24 mouse cellular contexts compared by ENCODE assay signal in the genomic region with DNA sequence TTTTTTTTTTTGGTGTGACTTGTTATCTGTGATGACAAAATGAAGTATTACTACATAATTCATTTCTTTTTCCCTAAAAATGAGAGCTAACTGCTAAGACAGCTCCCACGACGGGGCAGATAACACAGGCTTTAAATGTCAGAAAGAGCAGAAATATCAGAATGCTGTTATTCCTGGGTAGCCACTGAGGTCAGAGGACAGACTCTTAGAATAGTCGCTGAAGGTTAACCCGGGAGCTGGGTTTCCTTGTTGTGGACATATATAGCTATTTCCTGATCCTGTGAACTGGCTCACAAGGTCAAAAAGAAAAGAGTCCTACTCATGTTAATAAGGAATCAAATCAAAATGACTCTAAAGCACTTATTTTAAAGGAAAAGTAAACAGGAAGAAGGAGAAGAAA.
DNase-seq lines count a peak whose midpoint lies in the region; ATAC-seq and TF ChIP-seq lines count a peak whose summit lies in the region.
"Had no signal": no experiment of that assay in that cellular context is flagged by ENCODE, and none has a peak within 500 bp of the region (broad histone marks: within the 10 kb centered on the region; RNA-seq: fewer than 3 reads in every experiment).

No protein-coding gene starts in this region.

- no peak overlapping the region for H3K27ac ChIP-seq in kidney, adult 2 months (ENCODE audit: insufficient read depth, low read depth, low read length)
- no peak overlapping the region for H3K27ac ChIP-seq in kidney, postnatal 0 days
- H3K27ac ChIP-seq in lung, embryonic 16.5 days (ENCODE audit: low read length), result 0 out of 2 replicates have a peak overlapping the region, but pooled peaks have one; percentile 29
- H3K27ac ChIP-seq: forebrain, embryonic 10.5 days; forebrain, embryonic 13.5 days; heart, adult 2 months; hindbrain, embryonic 10.5 days; hindbrain, embryonic 13.5 days had no signal

- H3K9ac ChIP-seq in kidney, postnatal 0 days (ENCODE audit: low read depth, low read length), result no peak overlapping the region
- no peak overlapping the region for H3K9ac ChIP-seq in lung, embryonic 16.5 days (ENCODE audit: low read length)
- H3K9ac ChIP-seq: forebrain, embryonic 13.5 days; hindbrain, embryonic 13.5 days had no signal

- ATAC-seq in kidney, postnatal 0 days (replicated peaks; ENCODE audit: low FRiP score, low read depth), result no peak
- ATAC-seq in lung, embryonic 16.5 days (ENCODE audit: low read depth), result no peak
- ATAC-seq: activated CD4-positive, CD25-positive, alpha-beta regulatory T cell, adult 4 months; forebrain, embryonic 13.5 days; forebrain, embryonic 16.5 days; hindbrain, embryonic 16.5 days had no signal

- no peak for TF ChIP-seq CTCF in kidney, adult 2 months (conservative IDR thresholded peaks at IDR 0.05; ENCODE audit: insufficient read depth, insufficient read length, low read depth, low read length)
- TF ChIP-seq CTCF in kidney, postnatal 0 days (IDR thresholded peaks at IDR 0.05; ENCODE audit: low read depth), result no peak

- no peaks in the 10 kb centered on the region for H3K27me3 ChIP-seq in kidney, adult 2 months (replicated peaks; ENCODE audit: control insufficient read depth, insufficient read depth, low read length)
- no peaks in the 10 kb centered on the region for H3K27me3 ChIP-seq in kidney, postnatal 0 days (ENCODE audit: insufficient read depth, low read length)
- H3K27me3 ChIP-seq in lung, embryonic 16.5 days (ENCODE audit: control insufficient read depth, insufficient read depth, low read depth, low read length), result no peaks in the 10 kb centered on the region
- H3K27me3 ChIP-seq: forebrain, embryonic 13.5 days; hindbrain, embryonic 13.5 days had no signal

- H3K9me3 ChIP-seq in kidney, postnatal 0 days (replicated peaks; ENCODE audit: low read length), result no peaks in the 10 kb centered on the region
- H3K9me3 ChIP-seq in lung, embryonic 16.5 days (ENCODE audit: control insufficient read depth, low read length), result no peaks in the 10 kb centered on the region
- H3K9me3 ChIP-seq: forebrain, embryonic 10.5 days; forebrain, embryonic 13.5 days; heart, embryonic 10.5 days; hindbrain, embryonic 10.5 days; hindbrain, embryonic 13.5 days had no signal

- no peak for TF ChIP-seq POLR2A in kidney, adult 2 months (IDR thresholded peaks at IDR 0.05; ENCODE audit: low read depth, low read length)

- H3K4me3 ChIP-seq in kidney, adult 2 months (ENCODE audit: insufficient read depth, low read depth, low read length), result no peak overlapping the region
- no peak overlapping the region for H3K4me3 ChIP-seq in kidney, postnatal 0 days (replicated peaks; ENCODE audit: low read depth, low read length)
- H3K4me3 ChIP-seq in lung, embryonic 16.5 days (ENCODE audit: low read length), result no peak overlapping the region
- H3K4me3 ChIP-seq: forebrain, embryonic 10.5 days; forebrain, embryonic 13.5 days; heart, adult 2 months; heart, embryonic 10.5 days; hindbrain, embryonic 10.5 days; hindbrain, embryonic 13.5 days had no signal

- H3K36me3 ChIP-seq in kidney, adult 2 months (ENCODE audit: control insufficient read depth, insufficient read depth, low read length), result no peaks in the 10 kb centered on the region
- no peaks in the 10 kb centered on the region for H3K36me3 ChIP-seq in kidney, postnatal 0 days (ENCODE audit: insufficient read depth, low read length)
- H3K36me3 ChIP-seq in lung, embryonic 16.5 days (ENCODE audit: control insufficient read depth, insufficient read depth, low read length), result no peaks in the 10 kb centered on the region
- H3K36me3 ChIP-seq: forebrain, embryonic 10.5 days; heart, embryonic 10.5 days; hindbrain, embryonic 10.5 days; hindbrain, embryonic 13.5 days had no signal

- WGBS in kidney, adult 2 months, result 43% methylated on average over 4 of the region's 4 CpGs
- 42% methylated on average over 4 of the region's 4 CpGs for WGBS in kidney, postnatal 0 days
- 20% methylated on average over 4 of the region's 4 CpGs for WGBS in lung, embryonic 16.5 days

- H3K4me2 ChIP-seq in kidney, postnatal 0 days (ENCODE audit: low read length), result no peak overlapping the region
- no peak overlapping the region for H3K4me2 ChIP-seq in lung, embryonic 16.5 days (ENCODE audit: low read depth, low read length)
- H3K4me2 ChIP-seq: forebrain, embryonic 13.5 days; hindbrain, embryonic 13.5 days had no signal

- peak; percentile 21 for DNase-seq in adrenal gland, adult 2 months
- no peak for DNase-seq in adrenal gland, postnatal 14 days
- DNase-seq in kidney, adult 2 months, result peak; percentile 51
- DNase-seq in kidney, postnatal 10 days, result no peak
- DNase-seq in kidney, postnatal 0 days (ENCODE audit: low spot score), result peak; percentile 44
- DNase-seq in kidney, postnatal 4 days, result no peak
- no peak for DNase-seq in lung, postnatal 14 days
- DNase-seq: adrenal gland, postnatal 25 days; cerebellum, adult 18-20 months; cerebellum, adult 9-10 months; cerebellum, postnatal 14 days; gastrocnemius, postnatal 10 days; gastrocnemius, postnatal 36 days; heart, adult 2 months; heart, postnatal 36 days had no signal

- H3K4me1 ChIP-seq in kidney, adult 2 months (ENCODE audit: control insufficient read depth, insufficient read depth, low read length), result peaks cover 4% of the 10 kb centered on the region; the same call in 1 of the 2 replicates
- H3K4me1 ChIP-seq in kidney, postnatal 0 days (replicated peaks; ENCODE audit: insufficient read depth, low read length), result no peaks in the 10 kb centered on the region
- peaks cover 17% of the 10 kb centered on the region for H3K4me1 ChIP-seq in lung, embryonic 16.5 days (replicated peaks; ENCODE audit: control insufficient read depth, insufficient read depth, low read length)
- H3K4me1 ChIP-seq: forebrain, embryonic 10.5 days; forebrain, embryonic 13.5 days; hindbrain, embryonic 13.5 days had no signal

Comparison
In these comparisons a context has a peak if more than half of its experiments do, and no peak if none do; other contexts are left out.
1. DNase-seq: peak in adrenal gland, adult 2 months (single experiment), kidney, adult 2 months (single experiment) and kidney, postnatal 0 days (single experiment); none in adrenal gland, postnatal 14 days (single experiment), kidney, postnatal 10 days (single experiment), kidney, postnatal 4 days (0 of 2) and lung, postnatal 14 days (single experiment).